Mouse (Mus musculus) olfactory bulb, adult 2 months (tissue): ENCODE data around the gene Ikbip.

ENCODE experiments used
- CTCF ChIP-seq: fragments of 200-500 bp; IDR thresholded peaks from 2 replicates; pipeline ENCODE4 v1.5.1; 2012; ENCODE audit warnings: low read depth, mild to moderate bottlenecking, low read length, moderate library complexity; ENCODE audit not compliant: insufficient read depth
- POLR2A ChIP-seq: fragments of 200-500 bp; IDR thresholded peaks from 2 replicates; pipeline ENCODE4 v1.6.1; 2012; ENCODE audit warnings: mild to moderate bottlenecking, low read depth, low read length, moderate library complexity; ENCODE audit not compliant: insufficient read depth

DNA sequence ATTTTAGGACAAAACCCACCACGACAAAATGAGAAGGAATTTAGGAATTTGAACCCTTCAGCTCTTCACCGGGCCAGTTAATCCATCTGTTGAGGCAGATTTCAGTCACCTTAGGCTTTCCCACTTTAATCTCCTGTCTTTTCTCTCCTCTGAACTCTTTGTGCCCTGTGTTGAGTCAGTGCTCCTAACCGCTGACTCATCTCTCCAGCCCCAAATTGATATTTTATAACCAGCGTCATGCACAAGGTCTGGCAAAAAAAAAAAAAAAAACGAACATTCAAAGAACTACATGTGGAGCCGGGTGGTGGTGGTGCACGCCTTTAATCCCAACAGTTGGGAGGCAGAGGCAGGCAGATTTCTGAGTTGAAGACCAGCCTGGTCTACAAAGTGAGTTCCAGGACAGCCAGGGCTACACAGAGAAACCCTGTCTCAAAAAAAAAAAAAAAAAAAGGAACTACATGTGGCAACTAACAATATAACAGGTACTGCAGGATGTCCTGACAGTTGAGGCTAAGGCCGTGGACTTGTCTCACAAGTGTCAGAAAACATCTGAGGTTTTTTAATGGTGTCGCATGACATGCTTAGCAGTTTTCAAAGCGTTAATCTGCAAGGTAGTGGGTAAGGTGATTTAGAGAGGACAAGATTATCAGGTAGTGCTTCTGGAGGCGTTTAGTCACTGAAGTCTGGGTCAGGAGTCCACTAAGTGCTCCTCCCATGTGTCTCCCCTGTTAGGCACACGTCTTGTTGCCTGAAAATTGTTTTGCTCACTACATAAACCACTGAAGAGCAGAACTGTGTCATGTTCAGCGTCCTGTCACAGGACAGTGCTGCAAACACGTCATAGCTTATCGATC lies 11.7 kb downstream of the Ikbip start:
- TF ChIP-seq POLR2A (no peak), CTCF (no peak)
